8 mouse cellular contexts compared by ENCODE assay signal in the genomic region with DNA sequence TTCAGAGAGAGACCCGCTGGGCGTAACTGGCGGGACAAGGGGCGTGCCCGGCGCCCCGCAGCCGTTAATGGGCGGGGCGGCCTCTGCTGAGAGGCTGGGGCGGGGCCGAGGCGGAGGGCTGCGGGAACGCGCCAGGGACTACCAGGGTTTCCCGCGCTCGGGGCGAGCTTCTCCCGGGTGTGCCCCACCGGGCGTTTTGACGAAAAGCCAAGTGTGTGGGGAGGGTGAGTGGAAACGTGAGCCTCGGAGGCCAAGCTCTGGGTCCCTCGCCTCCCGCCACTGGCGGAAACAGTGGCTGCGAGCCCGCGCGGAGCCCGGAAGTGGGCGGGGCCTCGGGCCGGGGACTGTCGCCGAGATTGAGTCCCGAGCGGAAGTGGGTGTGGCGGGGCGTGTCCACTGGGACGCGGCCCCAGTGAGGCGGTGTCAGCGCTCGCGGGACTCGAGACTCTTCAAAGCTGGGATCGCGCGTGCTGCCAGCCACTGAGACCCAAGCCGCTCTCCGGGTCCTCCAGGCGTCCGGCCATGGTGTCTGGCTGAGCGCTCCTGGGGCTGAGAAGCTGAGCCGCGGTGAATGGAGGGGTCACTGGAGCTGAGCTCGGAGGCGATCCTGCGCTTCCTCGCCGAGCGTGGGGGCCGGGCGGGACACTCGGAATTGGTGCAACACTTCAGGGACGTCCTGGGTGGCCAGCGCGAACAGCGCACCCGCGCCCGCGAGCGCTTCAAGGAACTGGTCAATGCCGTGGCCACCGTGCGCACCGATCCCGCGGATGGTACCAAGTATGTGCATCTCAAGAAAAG. TPM values are rescaled to one million over a fixed set of nuclear protein-coding genes. Genes with fewer than 3 reads are reported as not detected.
DNase-seq lines count a peak whose midpoint lies in the region; ATAC-seq and TF ChIP-seq lines count a peak whose summit lies in the region.

Gene Sept10 (minus strand): TSS at position 375 of the 798 bp plus-strand sequence.
Gene Sowahc (plus strand): TSS at position 481 of the 798 bp plus-strand sequence.

- peaks cover 7% of the 10 kb centered on the region; the same call in 1 of the 2 replicates for H3K4me1 ChIP-seq in lung, adult 2 months (ENCODE audit: control insufficient read depth, insufficient read depth, low read length)
- H3K4me1 ChIP-seq in neural tube, embryonic 15.5 days, result peaks cover 32% of the 10 kb centered on the region

- H3K9ac ChIP-seq in neural tube, embryonic 15.5 days (replicated peaks), result peak within 1 kb of the TSS; percentile 85

- WGBS in lung, adult 2 months, result under 1% methylated on average over 83 of the region's 84 CpGs
- WGBS in neural tube, embryonic 15.5 days, result under 1% methylated on average over 77 of the region's 84 CpGs

- peak within 1 kb of the TSS; percentile 94 for H3K27ac ChIP-seq in layer of hippocampus, adult 2 months
- peak within 1 kb of the TSS; percentile 95 for H3K27ac ChIP-seq in neural tube, embryonic 15.5 days (replicated peaks)

- no peak for TF ChIP-seq CTCF in layer of hippocampus, adult 2 months (conservative IDR thresholded peaks at IDR 0.05)
- no peak for TF ChIP-seq CTCF in lung, adult 2 months (IDR thresholded peaks at IDR 0.05; ENCODE audit: insufficient read depth, low read length)

- no peaks in the 10 kb centered on the region for H3K27me3 ChIP-seq in neural tube, embryonic 15.5 days (replicated peaks)

- TF ChIP-seq POLR2A in lung, adult 2 months (IDR thresholded peaks at IDR 0.05; ENCODE audit: borderline replicate concordance, extremely low read depth, low read depth, low read length), result peak; percentile 77; the same call in 1 of the 2 replicates

- H3K4me3 ChIP-seq in layer of hippocampus, adult 2 months, result peak within 1 kb of the TSS; percentile 93
- H3K4me3 ChIP-seq in lung, adult 2 months (replicated peaks; ENCODE audit: extremely low read depth, low read depth, low read length), result peak within 1 kb of the TSS; percentile 86
- H3K4me3 ChIP-seq in neural tube, embryonic 15.5 days (replicated peaks), result peak within 1 kb of the TSS; percentile 96

- peak; percentile 98 for ATAC-seq in neural tube, embryonic 15.5 days (ENCODE audit: low FRiP score)

- no peaks in the 10 kb centered on the region for H3K9me3 ChIP-seq in neural tube, embryonic 15.5 days (replicated peaks)

- peak within 1 kb of the TSS; percentile 100 for H3K4me2 ChIP-seq in neural tube, embryonic 15.5 days

- H3K36me3 ChIP-seq in neural tube, embryonic 15.5 days, result no peaks in the 10 kb centered on the region

- DNase-seq in MN1 (ENCODE audit: low spot score), result peak; percentile 99
- peak; percentile 97 for DNase-seq in cerebellum, adult 8-10 months
- DNase-seq in forelimb bud, embryonic 11.5 days (ENCODE audit: low read depth, low spot score), result peak; percentile 92
- DNase-seq in heart, postnatal 4 days, result peak; percentile 98
- peak; percentile 93 to 97 for DNase-seq in layer of hippocampus, adult 2 months (ENCODE audit: low spot score in 2 of 2)
- peak; percentile 99 for DNase-seq in lung, adult 2 months
- DNase-seq in testis, postnatal 10 days (ENCODE audit: low spot score), result peak; percentile 99

RNA-seq across cellular contexts. Expression of gene Sept10, which starts in this region (rescaled TPM):
- 10 to 100 TPM; 45.0 to 52.0 TPM for total RNA-seq in heart, postnatal 4 days (2021)
- 1 to 10 TPM; 8.0 to 8.7 TPM for total RNA-seq in layer of hippocampus, adult 2 months (2021)
- polyA plus RNA-seq in lung, adult 2 months (2012; rRNA removed), result 7.0 and 9.2 TPM in 2 replicates
- 13.0 and 17.8 TPM in 2 replicates for polyA plus RNA-seq in neural tube, embryonic 15.5 days (2015; fragmentation: Nextera tagmentation; extraction: Ambion mirVana)

RNA-seq across cellular contexts. Expression of gene Sowahc, which starts in this region (rescaled TPM):
- 1 to 10 TPM; 1.9 to 2.0 TPM for total RNA-seq in heart, postnatal 4 days (2021)
- 1 to 10 TPM; 6.6 to 7.4 TPM for total RNA-seq in layer of hippocampus, adult 2 months (2021)
- 9.3 TPM in 2 replicates for polyA plus RNA-seq in lung, adult 2 months (2012; rRNA removed)
- 16.9 and 18.1 TPM in 2 replicates for polyA plus RNA-seq in neural tube, embryonic 15.5 days (2015; fragmentation: Nextera tagmentation; extraction: Ambion mirVana)

Comparison
In these comparisons a context has a peak if more than half of its experiments do, and no peak if none do; other contexts are left out.
1. Peak in every context shown above with its lines: DNase-seq, ATAC-seq, H3K4me3 ChIP-seq and H3K27ac ChIP-seq.
2. RNA of gene Sept10 (total RNA-seq): 45.0 to 52.0 TPM in heart, postnatal 4 days; 8.0 to 8.7 TPM in layer of hippocampus, adult 2 months; every median in the first group is over 4 times any median in the second.